Mouse (Mus musculus): ENCODE measurements around the gene Zfp277.

GRCm38 (mm10) chr12:40477621-40478452 lies 32.1 kb upstream of the Zfp277 start:
- TF ChIP-seq EP300 (IDR thresholded peaks at IDR 0.05; ENCODE audit: low read depth) (no peak), CTCF (IDR thresholded peaks at IDR 0.05; ENCODE audit: low read depth) (no peak)
